Mouse (Mus musculus): ENCODE data around the gene Vmn1r223.
"Not testable (repeated sequence)": the region's sequence is repeated elsewhere in the genome, so short reads cannot be mapped to it uniquely, and the experiment has no call there.

DNA sequence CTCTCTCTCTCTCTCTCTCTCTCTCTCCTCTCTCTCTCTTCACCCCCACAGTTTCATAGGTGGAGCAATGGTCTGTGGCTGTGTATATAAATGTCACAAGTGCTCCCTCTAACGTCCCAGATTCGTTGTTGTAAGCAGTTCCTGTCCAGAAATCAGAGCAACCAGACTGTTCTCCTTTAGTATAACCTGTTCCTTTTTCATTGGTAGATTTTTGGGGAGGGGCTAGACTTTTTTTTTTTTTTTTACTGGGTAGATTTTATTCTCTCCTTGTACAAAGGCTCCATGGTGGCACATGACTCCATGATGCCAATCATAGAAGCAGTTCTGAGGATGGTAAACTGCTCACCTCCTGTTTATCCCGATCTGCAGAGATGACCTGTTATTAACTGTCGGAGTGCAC, 22.2 kb downstream of the Vmn1r223 start:
- not testable (repeated sequence) for TF ChIP-seq POLR2A (IDR thresholded peaks at IDR 0.05; ENCODE audit: low read depth, low read length); CTCF (IDR thresholded peaks at IDR 0.05; ENCODE audit: extremely low read depth, insufficient read depth, insufficient read length, insufficient replicate concordance)

All from spleen, adult 2 months (tissue).